ENCODE assay signal across 12 mouse cellular contexts in the genomic region with DNA sequence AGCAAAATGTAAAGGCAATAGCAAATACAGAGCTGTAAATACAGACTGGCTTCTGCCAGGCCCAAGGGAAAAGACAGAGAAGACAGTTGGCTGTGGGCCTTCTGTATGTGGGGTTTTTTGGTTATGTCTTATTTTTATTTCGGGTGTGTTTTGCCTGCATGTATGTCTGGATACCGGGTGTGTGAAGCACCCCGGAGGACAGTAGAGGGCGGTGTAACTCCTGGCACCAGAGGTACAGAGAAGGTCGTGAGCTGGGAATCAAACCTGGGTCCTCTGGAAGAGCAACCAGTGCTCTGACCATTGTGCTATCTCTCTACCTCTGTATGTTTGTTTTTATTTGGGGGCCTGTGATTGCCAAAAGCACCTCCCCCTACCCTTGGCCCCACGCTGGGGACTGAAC.
DNase-seq lines count a peak whose midpoint lies in the region; ATAC-seq and TF ChIP-seq lines count a peak whose summit lies in the region.
"Had no signal": no experiment of that assay in that cellular context is flagged by ENCODE, and none has a peak within 500 bp of the region (broad histone marks: within the 10 kb centered on the region; RNA-seq: fewer than 3 reads in every experiment).

No protein-coding gene starts in this region.

- TF ChIP-seq EP300 in liver, postnatal 0 days (IDR thresholded peaks at IDR 0.05; ENCODE audit: low read depth), result no peak

- H3K4me3 ChIP-seq in forebrain, postnatal 0 days (ENCODE audit: low read depth, low read length), result no peak overlapping the region
- no peak overlapping the region for H3K4me3 ChIP-seq in forebrain, embryonic 15.5 days
- H3K4me3 ChIP-seq in liver, postnatal 0 days (ENCODE audit: low read depth, low read length), result no peak overlapping the region
- H3K4me3 ChIP-seq in liver, embryonic 12.5 days, result no peak overlapping the region
- no peak overlapping the region for H3K4me3 ChIP-seq in hindbrain, embryonic 13.5 days
- H3K4me3 ChIP-seq: limb, embryonic 12.5 days had no signal

- WGBS in forebrain, postnatal 0 days, result 93% methylated on average over 6 of the region's 6 CpGs
- 95% methylated on average over 6 of the region's 6 CpGs for WGBS in forebrain, embryonic 15.5 days
- 88% methylated on average over 6 of the region's 6 CpGs for WGBS in liver, postnatal 0 days (ENCODE audit: insufficient replicate concordance)
- 89% methylated on average over 6 of the region's 6 CpGs for WGBS in liver, embryonic 12.5 days (ENCODE audit: insufficient replicate concordance)
- WGBS in hindbrain, embryonic 13.5 days, result 95% methylated on average over 6 of the region's 6 CpGs

- no peak for DNase-seq in forebrain, postnatal 0 days
- DNase-seq in liver, postnatal 0 days, result no peak
- peak; percentile 21 for DNase-seq in CD4-positive helper T cell, adult 2 months (ENCODE audit: low read depth, low spot score)
- no peak for DNase-seq in embryo, embryonic 11 days
- DNase-seq: kidney, adult 8-10 months; lung, postnatal 36 days; spleen, adult 18-20 months had no signal

- TF ChIP-seq CTCF in forebrain, postnatal 0 days (IDR thresholded peaks at IDR 0.05; ENCODE audit: low read depth), result peak; percentile 29; the same call in 1 of the 2 replicates
- peak; percentile 34 for TF ChIP-seq CTCF in liver, postnatal 0 days (IDR thresholded peaks at IDR 0.05; ENCODE audit: low read depth)

- ATAC-seq in forebrain, postnatal 0 days, result no peak
- no peak for ATAC-seq in forebrain, embryonic 15.5 days (replicated peaks)
- ATAC-seq in liver, postnatal 0 days, result no peak
- ATAC-seq in liver, embryonic 12.5 days, result no peak
- ATAC-seq in hindbrain, embryonic 13.5 days (ENCODE audit: low FRiP score), result no peak
- ATAC-seq in monocyte, adult 5-6 weeks (replicated peaks; ENCODE audit: insufficient number of reproducible peaks, low FRiP score, low TSS enrichment, poor library complexity, severe bottlenecking), result no peak

- H3K27ac ChIP-seq in forebrain, postnatal 0 days (ENCODE audit: low read depth, low read length), result no peak overlapping the region
- H3K27ac ChIP-seq in forebrain, embryonic 15.5 days (replicated peaks), result no peak overlapping the region
- H3K27ac ChIP-seq in liver, postnatal 0 days (ENCODE audit: low read depth), result no peak overlapping the region
- H3K27ac ChIP-seq in liver, embryonic 12.5 days, result no peak overlapping the region
- H3K27ac ChIP-seq in hindbrain, embryonic 13.5 days, result peak overlapping the region; percentile 88; the same call in 1 of the 2 replicates

- no peaks in the 10 kb centered on the region; the same call in 1 of the 2 replicates for H3K27me3 ChIP-seq in forebrain, postnatal 0 days (ENCODE audit: insufficient read depth, low read length)
- H3K27me3 ChIP-seq in forebrain, embryonic 15.5 days, result no peaks in the 10 kb centered on the region
- H3K27me3 ChIP-seq in liver, postnatal 0 days (ENCODE audit: insufficient read depth, low read length), result no peaks in the 10 kb centered on the region
- no peaks in the 10 kb centered on the region for H3K27me3 ChIP-seq in liver, embryonic 12.5 days (replicated peaks)
- H3K27me3 ChIP-seq in hindbrain, embryonic 13.5 days, result no peaks in the 10 kb centered on the region
- H3K27me3 ChIP-seq: limb, embryonic 12.5 days had no signal

- H3K4me1 ChIP-seq in forebrain, postnatal 0 days (ENCODE audit: insufficient read depth), result peaks cover 18% of the 10 kb centered on the region; the same call in 1 of the 2 replicates
- H3K4me1 ChIP-seq in forebrain, embryonic 15.5 days, result peaks cover 57% of the 10 kb centered on the region
- H3K4me1 ChIP-seq in liver, postnatal 0 days (ENCODE audit: insufficient read depth), result peaks cover 4% of the 10 kb centered on the region; the same call in 1 of the 2 replicates
- peaks cover 5% of the 10 kb centered on the region for H3K4me1 ChIP-seq in liver, embryonic 12.5 days
- H3K4me1 ChIP-seq in hindbrain, embryonic 13.5 days (replicated peaks), result peaks cover 73% of the 10 kb centered on the region

- H3K36me3 ChIP-seq in forebrain, postnatal 0 days (ENCODE audit: insufficient read depth), result no peaks in the 10 kb centered on the region
- H3K36me3 ChIP-seq in forebrain, embryonic 15.5 days, result no peaks in the 10 kb centered on the region
- no peaks in the 10 kb centered on the region for H3K36me3 ChIP-seq in liver, postnatal 0 days (replicated peaks; ENCODE audit: insufficient read depth, low read length)
- no peaks in the 10 kb centered on the region for H3K36me3 ChIP-seq in liver, embryonic 12.5 days
- no peaks in the 10 kb centered on the region for H3K36me3 ChIP-seq in hindbrain, embryonic 13.5 days
- H3K36me3 ChIP-seq: limb, embryonic 12.5 days had no signal

- no peak overlapping the region for H3K4me2 ChIP-seq in forebrain, postnatal 0 days (ENCODE audit: low read depth)
- H3K4me2 ChIP-seq in forebrain, embryonic 15.5 days (replicated peaks), result no peak overlapping the region
- H3K4me2 ChIP-seq in liver, postnatal 0 days (ENCODE audit: low read depth, low read length), result no peak overlapping the region
- no peak overlapping the region for H3K4me2 ChIP-seq in liver, embryonic 12.5 days
- H3K4me2 ChIP-seq in hindbrain, embryonic 13.5 days, result no peak overlapping the region
- H3K4me2 ChIP-seq: limb, embryonic 12.5 days had no signal

- no peaks in the 10 kb centered on the region for H3K9me3 ChIP-seq in forebrain, postnatal 0 days (ENCODE audit: low read length)
- H3K9me3 ChIP-seq in forebrain, embryonic 15.5 days, result no peaks in the 10 kb centered on the region
- H3K9me3 ChIP-seq in liver, postnatal 0 days (ENCODE audit: low read length), result no peaks in the 10 kb centered on the region
- no peaks in the 10 kb centered on the region for H3K9me3 ChIP-seq in liver, embryonic 12.5 days (replicated peaks)
- H3K9me3 ChIP-seq in hindbrain, embryonic 13.5 days, result no peaks in the 10 kb centered on the region
- H3K9me3 ChIP-seq: limb, embryonic 12.5 days had no signal

- H3K9ac ChIP-seq in forebrain, postnatal 0 days, result no peak overlapping the region
- no peak overlapping the region for H3K9ac ChIP-seq in forebrain, embryonic 15.5 days (replicated peaks)
- no peak overlapping the region for H3K9ac ChIP-seq in liver, postnatal 0 days (replicated peaks)
- no peak overlapping the region for H3K9ac ChIP-seq in liver, embryonic 12.5 days
- no peak overlapping the region for H3K9ac ChIP-seq in hindbrain, embryonic 13.5 days
- H3K9ac ChIP-seq: limb, embryonic 12.5 days had no signal
